Mouse (Mus musculus) megakaryocyte-erythroid progenitor cell, adult 5-6 weeks (primary cell): ENCODE measurements at regions not wholly inside any gene's neighbourhood (a gene's known extent, or its start where the extent isn't known, plus 50 kb on each side); places are given as distances from the start of the nearest gene placed in this dataset.

Experiments used
- ATAC-seq: replicated peaks from 2 replicates; pipeline ENCODE4 v1.8.0; 2016; ENCODE audit warnings: mild to moderate bottlenecking, inconsistent platforms; ENCODE audit not compliant: severe bottlenecking, poor library complexity, low FRiP score, low TSS enrichment

GRCm38 (mm10) chr5:58705561-58705960, 987.8 kb downstream of the Pcdh7 start:
- no peak for ATAC-seq

- ATAC-seq: no peak
Observed at GRCm38 (mm10) chr5:58712381-58712780, 994.6 kb downstream of the Pcdh7 start.

- no peak for ATAC-seq
Observed at GRCm38 (mm10) chr5:58733366-58733765, 1015.6 kb downstream of the Pcdh7 start.

- ATAC-seq: no peak
Observed at GRCm38 (mm10) chr5:58733961-58734360, 1016.2 kb downstream of the Pcdh7 start.

GRCm38 (mm10) chr5:58736610-58737009, 1018.8 kb downstream of the Pcdh7 start:
- ATAC-seq: peak; percentile 80

GRCm38 (mm10) chr5:58737264-58737883, 1019.6 kb downstream of the Pcdh7 start:
- ATAC-seq: no peak

GRCm38 (mm10) chr5:58738041-58738440, 1020.3 kb downstream of the Pcdh7 start:
- ATAC-seq: no peak

GRCm38 (mm10) chr5:58740759-58741158, 1023.0 kb downstream of the Pcdh7 start:
- ATAC-seq: no peak

- no peak for ATAC-seq
Observed at GRCm38 (mm10) chr5:58747684-58748083, 1029.9 kb downstream of the Pcdh7 start.

- ATAC-seq: no peak
Observed at GRCm38 (mm10) chr5:58751777-58752176, 1034.0 kb downstream of the Pcdh7 start.
